Mouse (Mus musculus) c-Kit-positive CD71-positive TER-119-positive erythroid progenitor cells, embryonic 14.5 days (primary cell): ENCODE data around the gene Olfr231.

ENCODE experiments used
- DNase-seq: peaks from one replicate; pipeline ENCODE4 v3.0.0-alpha.2; 2013; ENCODE audit warnings: low spot score

Gene Olfr231

GRCm38 (mm10) chr1:174121062-174121461 lies at the start of gene Olfr231:
TSS of gene Olfr231 (minus strand) at chr1:174121162.
- no peak for DNase-seq

GRCm38 (mm10) chr1:174169024-174169423 lies 48.1 kb upstream of the Olfr231 start:
- peak; percentile 75 for DNase-seq

DNA sequence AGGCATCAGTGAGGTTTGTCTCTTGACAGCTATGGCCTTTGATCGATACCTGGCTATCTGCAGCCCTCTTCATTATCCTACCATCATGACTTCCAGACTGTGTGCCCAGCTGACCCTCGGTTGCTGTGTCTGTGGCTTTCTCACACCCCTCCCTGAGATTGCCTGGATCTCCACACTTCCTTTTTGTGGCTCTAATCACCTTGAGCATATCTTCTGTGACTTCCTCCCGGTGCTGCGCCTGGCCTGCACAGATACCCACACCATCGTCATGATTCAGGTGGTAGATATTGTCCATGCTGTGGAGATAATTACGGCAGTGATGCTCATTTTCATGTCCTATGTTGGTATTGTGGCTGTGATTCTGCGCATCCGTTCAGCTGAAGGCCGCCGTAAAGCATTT lies 38.1 kb upstream of the Olfr231 start:
- DNase-seq = no peak

GRCm38 (mm10) chr1:174158512-174158911 lies 37.5 kb upstream of the Olfr231 start:
- no peak for DNase-seq

DNA sequence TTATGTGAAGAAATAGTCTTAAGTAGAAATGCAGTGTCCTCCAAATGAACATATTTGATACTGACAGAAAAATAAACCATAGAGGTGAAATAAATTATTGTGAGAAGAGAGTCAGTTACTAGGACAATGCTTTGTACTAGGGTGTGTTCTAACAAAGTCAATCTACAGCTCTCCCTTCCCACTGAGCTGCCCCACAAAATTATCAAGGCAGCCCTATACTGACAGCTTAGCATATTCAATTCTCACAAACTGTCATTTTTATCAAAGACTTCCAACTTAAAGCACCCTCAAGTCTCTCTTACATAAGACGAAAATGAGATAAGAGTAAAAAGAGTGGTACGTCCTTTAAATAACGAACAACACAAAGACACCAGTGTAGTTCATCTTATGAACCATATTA lies 36.7 kb upstream of the Olfr231 start:
- no peak for DNase-seq

GRCm38 (mm10) chr1:174155333-174155732 lies 34.4 kb upstream of the Olfr231 start, which contains the start of gene Olfr420:
TSS of gene Olfr420 (plus strand) at chr1:174155633.
- DNase-seq = no peak

GRCm38 (mm10) chr1:174149289-174149688 lies 28.3 kb upstream of the Olfr231 start:
- DNase-seq = no peak

GRCm38 (mm10) chr1:174146696-174147095 lies 25.7 kb upstream of the Olfr231 start:
- no peak for DNase-seq

DNA sequence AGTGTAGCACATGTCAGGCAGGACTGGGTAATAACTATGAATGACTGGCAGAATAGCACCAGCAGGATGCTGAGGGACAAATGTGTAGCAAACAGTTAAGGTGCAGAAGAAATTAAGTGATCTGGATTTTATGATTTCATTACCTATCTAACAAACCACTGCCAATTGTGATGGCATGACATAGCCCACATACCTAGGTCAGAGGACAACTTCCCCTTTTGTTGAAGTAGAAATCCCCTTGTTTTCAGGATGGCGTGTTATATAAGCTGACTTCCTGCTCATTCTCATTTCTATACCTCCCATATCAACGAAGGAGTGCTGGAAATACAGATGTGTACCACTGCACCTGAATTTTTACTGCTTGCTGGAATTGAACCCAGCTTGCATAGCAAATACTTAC lies 20.4 kb upstream of the Olfr231 start:
- DNase-seq = no peak

GRCm38 (mm10) chr1:174131999-174132398 lies 11.0 kb upstream of the Olfr231 start:
- DNase-seq = no peak

DNA sequence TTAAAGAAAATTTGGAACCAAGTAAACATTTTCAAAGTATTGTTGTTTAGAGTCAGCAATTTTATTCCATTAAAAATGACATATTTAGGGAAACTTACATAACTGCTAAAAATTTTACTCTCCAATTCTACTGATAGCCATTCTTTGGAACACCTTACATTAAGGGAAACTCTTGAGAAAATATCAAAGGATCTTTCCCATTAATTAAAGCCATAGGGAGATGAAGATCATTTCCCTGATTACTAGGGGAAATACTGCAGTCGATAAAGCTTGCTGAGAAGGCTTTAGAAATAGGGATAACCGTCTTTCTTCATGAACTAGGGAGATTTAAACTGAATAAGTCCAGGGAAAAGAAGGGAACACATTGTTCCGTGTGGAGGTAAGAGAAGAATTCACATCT lies 10.3 kb upstream of the Olfr231 start, which contains the start of gene Olfr424:
Gene Olfr424, plus strand, starts transcription at position 301 of the 400 bp plus-strand sequence.
- no peak for DNase-seq

GRCm38 (mm10) chr1:174103735-174104134 lies 17.2 kb downstream of the Olfr231 start:
- DNase-seq = no peak

- DNase-seq = no peak
These were observed 24.4 kb downstream of the Olfr231 start, which contains the start of gene Olfr427 for GRCm38 (mm10) chr1:174096591-174096990. TSS of gene Olfr427 (plus strand) at chr1:174096891.

GRCm38 (mm10) chr1:174084031-174084430 lies 36.9 kb downstream of the Olfr231 start, which contains the start of gene Olfr429:
TSS of gene Olfr429 (plus strand) at chr1:174084331.
- DNase-seq = no peak

DNA sequence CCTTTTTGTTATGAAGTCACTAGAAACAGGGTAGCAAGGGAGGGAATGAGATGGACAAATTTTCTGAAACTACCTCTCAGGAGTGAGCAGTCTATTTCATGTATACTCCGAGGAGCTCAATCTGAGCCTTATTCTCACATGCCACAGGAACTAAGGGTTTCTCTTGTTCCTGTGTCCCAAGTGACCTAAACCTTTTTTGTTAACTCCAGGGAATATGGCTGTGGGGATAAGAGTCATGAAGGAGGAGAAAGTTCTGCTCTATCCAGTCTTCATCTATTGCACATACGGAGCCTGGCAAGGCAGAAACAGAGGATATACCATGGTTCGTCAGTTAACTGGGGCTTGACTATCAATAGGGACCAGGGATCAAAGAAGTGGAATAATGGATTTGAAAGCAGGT lies 54.7 kb downstream of the Olfr231 start, which contains the start of gene Olfr430:
Gene Olfr430, plus strand, starts transcription at position 301 of the 400 bp plus-strand sequence.
- no peak for DNase-seq
